Mouse (Mus musculus) fibroblast of lung, adult 2 months (primary cell): ENCODE results near the gene Psd4.

Experiments used
- DNase-seq: peaks from one replicate; pipeline ENCODE4 v3.0.0-alpha.2; 2011; ENCODE audit warnings: low read depth

Psd4 gene

DNA sequence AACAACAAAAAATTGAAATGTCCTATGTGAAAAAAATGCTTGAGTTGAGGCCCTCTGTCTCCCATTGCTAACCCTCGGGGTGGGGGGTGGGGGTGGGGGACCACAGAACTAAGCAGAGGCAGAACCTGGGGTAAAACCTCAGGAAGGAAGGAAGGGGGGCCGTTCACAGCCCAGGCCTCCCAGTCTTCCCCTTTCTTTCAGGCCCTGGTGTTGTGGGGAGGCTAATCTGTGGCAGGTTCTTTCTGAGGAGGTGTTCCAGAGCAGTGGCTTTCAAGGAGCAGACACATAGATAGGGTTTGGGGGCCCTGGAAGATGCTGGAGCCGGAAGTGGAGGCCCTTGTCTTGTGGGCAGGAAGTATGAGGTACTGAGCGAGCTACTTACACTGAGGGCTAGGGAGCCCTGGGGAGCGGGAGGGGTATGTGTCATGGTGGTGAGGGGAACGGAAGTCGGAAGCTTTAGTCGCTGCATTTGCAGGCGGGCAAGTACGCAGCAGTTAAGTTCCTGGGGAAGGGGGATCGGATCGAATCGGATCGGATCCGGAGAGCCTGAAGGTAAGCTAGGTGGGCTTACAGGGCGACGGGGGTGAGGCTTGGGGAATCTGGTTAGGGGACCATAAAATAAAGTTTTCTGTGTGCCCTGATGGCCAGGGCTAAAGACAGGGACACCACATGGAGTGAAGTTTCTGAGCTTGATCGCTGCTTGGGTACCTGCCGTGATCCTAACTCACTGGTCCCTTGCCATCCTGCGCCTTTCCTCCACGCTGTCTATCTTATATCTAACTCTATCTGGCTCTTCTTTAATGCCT, 19.0 kb downstream of the Psd4 start:
- no peak for DNase-seq

- no peak for DNase-seq
Measured at GRCm38 (mm10) chr2:24386964-24387320, 19.6 kb downstream of the Psd4 start.

DNA sequence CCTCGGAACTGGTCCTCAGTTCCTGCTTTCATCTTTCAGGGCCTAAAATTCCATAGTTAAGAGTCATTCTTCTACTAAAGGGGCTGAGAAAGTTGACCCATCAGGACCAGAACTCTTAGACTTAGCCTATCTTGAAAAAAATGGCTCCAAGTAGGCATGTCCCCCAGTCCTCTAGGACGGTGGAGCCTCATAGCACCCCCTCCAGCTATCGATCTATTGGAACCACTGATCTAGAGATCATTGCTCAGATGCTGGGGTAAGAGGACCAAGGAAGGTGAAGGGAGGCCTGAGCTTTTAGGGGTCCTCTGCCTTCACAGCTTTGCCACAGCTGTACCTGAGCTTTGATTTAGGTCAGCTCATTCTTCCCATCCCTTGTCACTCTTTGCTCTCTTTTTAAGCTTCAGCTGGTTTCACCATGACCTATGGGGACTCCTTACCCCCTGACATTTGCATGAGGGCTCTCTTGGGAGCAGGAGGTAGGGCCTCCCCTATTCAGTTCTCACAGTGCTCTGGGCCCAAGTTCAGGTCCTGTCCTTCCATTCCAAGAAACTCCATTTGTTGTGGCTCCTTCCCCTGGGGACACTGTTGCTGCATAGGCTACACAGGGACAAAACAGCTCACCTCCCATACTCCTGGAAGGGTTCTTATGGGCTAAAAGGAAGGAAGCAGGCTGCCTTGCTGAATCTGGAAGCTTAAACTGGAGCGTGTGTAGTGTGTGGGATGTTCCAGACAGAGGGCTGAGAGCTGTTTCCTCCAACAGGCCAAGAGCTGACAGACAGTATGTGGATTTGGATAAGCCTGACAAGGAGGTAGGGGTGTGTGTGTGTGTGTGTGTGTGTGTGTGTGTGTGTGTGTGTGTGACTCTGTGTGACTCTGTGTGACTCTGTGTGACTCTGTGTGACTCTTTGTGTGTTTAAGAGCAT, 20.2 kb downstream of the Psd4 start:
- no peak for DNase-seq

DNA sequence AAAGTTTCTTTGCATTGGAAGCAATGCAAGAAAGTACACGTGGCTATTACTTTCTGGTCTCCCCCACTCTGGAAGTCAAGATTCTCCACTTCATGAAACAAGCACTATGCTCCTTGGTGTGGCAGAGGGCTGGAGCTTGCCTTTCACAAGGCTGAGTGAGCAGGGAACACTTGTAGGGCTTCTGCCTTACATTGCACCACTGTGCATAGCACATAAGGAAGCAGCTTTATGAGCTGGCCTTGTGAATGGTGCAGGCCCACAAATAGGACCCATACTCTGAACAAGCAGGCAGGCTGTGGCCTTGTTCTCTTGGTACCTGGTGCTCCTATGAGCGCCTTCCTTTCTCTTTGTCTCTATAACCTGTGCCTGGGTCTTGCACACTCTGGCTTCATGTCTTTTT, 25.9 kb downstream of the Psd4 start:
- no peak for DNase-seq

GRCm38 (mm10) chr2:24397115-24397514, 29.7 kb downstream of the Psd4 start:
- no peak for DNase-seq

GRCm38 (mm10) chr2:24400711-24401110, 33.3 kb downstream of the Psd4 start:
- DNase-seq = no peak

- peak; percentile 32 for DNase-seq
Measured at GRCm38 (mm10) chr2:24405345-24406012, 38.1 kb downstream of the Psd4 start.

GRCm38 (mm10) chr2:24407701-24408485, 40.5 kb downstream of the Psd4 start:
- DNase-seq = peak; percentile 40

GRCm38 (mm10) chr2:24409166-24409565, 41.8 kb downstream of the Psd4 start:
- peak; percentile 44 for DNase-seq

GRCm38 (mm10) chr2:24413172-24413571, 45.8 kb downstream of the Psd4 start:
- DNase-seq = no peak

DNA sequence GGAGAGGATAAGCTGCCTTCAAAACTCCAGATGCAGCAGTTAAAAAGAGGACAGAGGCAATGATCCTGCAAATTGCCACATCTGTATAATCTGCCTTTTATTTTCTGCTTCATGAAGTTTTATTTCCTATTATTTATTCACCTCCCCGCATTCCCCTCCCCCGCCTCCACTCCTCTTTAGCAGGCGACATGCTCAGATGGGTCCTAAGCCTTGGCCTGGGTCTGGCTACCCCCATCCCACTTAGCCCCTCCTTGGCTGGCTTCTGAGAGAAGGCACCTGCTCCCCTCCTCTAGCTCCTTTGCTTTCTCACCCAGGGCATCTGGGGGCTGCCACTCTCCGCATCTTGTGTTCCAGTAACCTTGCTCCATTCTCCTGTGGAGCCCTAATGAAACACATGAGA, 46.3 kb downstream of the Psd4 start:
- DNase-seq = no peak

- no peak for DNase-seq
Measured at GRCm38 (mm10) chr2:24416668-24417067, 49.3 kb downstream of the Psd4 start.

DNA sequence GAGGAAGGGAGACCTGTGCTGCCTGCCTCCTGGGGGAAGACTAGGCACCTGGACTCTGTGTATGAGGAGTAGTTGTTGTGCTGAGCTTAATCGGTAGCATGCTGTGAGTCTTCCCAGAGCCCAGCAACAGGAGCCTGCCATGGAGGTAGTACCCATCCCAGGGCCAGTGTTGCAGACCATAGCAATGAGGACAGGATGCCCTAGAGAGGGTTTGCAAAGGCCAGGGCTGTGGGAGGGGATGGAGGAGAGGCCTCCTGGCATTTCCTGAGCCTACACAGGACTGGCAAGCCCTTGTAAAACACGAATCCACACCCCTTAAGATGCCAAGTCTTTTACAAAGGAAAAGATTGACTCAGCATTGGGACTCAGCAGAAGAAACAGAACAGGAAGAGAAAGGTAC, 49.7 kb downstream of the Psd4 start:
- no peak for DNase-seq

DNA sequence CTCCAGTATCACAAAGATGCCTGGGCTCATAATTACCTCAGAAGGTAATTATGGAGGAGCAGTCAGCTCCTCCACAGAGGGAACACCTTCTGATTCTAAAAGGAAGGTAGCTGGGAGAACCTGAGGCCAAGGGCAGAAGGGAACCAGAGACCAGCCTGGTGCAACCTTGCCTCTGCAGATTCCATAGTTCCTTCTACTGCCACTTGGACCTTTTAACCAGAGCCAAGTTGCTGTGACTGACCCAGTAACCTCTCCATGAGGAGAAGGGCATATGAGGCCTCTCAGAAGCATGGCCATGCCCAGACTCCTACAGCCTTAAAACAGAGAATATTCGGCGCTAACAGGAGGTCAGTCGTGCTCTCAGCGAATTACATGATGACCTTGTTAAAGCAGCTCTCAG, 50.2 kb downstream of the Psd4 start:
- DNase-seq = no peak

GRCm38 (mm10) chr2:24421211-24421863, 54.0 kb downstream of the Psd4 start:
- no peak for DNase-seq

DNA sequence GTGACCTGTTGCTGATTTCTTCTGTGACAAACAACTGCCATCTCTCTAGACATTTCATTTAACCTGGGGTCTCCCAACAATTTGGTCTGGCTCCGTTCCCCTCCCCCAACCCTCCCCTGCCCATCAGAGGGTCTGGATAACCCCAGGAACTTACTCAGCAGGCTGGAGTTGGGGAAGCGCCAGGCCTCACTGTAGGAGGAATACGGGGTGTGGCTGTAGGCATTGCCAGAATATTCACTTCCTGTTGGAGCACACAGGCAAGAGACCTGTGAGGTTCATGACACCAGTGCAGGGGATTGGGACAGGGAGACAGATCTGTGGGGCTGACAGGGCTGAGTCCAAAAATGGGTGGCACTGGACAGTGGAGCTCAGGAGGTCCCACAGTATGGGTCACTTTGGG, 55.4 kb downstream of the Psd4 start:
- DNase-seq = no peak

GRCm38 (mm10) chr2:24425630-24426029, 58.2 kb downstream of the Psd4 start:
- DNase-seq = no peak

DNA sequence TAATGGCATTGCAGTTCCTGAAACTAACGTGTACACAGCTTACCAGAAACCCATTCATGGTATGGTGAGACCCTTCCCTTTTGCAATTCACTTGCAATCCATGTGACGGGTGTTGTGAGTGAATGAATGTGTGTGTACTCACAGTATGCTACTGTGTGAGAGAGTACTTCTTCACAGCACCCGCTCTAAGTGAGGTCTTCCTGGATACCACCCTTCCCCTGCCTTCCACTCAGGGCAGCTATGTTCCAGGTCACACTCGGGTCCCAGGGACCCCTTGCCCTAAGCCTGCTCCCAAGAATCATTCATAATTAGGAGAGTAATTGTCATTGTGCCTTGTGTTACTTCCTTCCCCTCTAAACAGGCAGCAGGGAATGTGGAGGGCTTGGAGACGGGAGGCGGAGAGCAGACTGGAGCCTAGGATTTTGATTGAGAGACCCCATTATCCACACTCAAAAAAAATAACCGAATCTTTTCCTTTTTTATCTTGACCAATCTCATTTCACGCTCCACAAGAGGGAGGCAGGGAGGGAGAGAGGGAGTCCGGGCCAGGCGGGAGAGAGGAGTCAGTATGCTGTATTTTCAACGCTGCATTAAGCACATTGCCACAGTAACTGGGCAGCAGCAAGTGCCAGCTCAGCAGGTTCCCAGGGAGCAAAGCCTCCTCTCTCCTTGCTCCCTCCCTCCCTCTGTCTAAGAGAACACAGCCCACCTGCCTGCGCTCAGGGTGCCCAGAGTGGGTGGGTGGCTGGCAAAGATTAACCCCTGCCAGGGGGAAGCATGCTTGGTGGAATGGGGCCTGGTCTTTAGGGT, 60.7 kb downstream of the Psd4 start:
- DNase-seq = no peak

- DNase-seq = no peak
Measured at GRCm38 (mm10) chr2:24429806-24430205, 62.4 kb downstream of the Psd4 start.

- DNase-seq = no peak
Measured at GRCm38 (mm10) chr2:24434670-24435069, 67.3 kb downstream of the Psd4 start.
